Mouse (Mus musculus): ENCODE measurements at regions not wholly inside any gene's neighbourhood (a gene's known extent, or its start where the extent isn't known, plus 50 kb on each side); places are given as distances from the start of the nearest gene placed in this dataset.

DNA sequence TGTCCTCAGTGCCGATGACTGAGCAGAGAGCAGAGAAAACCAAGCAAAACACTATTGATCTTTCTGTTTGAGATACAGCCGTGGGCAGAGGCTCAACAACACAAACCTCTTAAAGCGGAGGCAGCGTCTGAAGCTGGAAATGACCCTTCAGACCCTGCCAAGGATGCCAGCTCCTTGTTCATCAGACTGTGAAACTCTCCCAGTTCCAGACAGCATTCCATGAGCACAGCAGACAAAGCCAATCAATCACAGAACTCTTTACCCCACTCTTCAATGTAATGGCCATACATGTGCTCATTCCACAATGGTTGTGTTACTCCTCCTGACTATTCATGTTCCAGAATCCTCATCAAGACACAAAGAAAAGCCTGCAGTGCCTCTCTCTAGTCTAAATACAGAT is 73.5 kb downstream of the Tmem114 start:
- DNase-seq (ENCODE audit: low read depth): no peak

DNA sequence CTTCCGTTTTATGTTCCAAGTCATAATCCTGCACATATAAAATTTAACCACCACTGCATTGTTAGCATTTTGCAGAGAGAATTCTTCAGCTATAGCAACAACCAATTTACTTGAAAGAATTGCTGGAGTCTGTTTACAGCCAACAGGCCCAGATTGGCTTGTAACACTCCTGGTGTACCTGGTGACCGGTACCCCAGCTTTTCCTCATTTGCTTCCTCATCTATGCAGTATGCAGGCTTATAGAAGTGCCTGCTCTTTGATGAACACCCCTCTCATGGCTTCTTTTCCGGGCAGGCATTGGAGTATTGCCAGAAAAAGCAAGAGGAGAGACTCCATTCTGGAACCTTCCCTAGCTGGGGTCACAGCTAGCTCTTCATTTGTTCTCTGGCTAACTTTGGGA is 75.8 kb downstream of the Tmem114 start:
- no peak for DNase-seq (ENCODE audit: low read depth)

DNA sequence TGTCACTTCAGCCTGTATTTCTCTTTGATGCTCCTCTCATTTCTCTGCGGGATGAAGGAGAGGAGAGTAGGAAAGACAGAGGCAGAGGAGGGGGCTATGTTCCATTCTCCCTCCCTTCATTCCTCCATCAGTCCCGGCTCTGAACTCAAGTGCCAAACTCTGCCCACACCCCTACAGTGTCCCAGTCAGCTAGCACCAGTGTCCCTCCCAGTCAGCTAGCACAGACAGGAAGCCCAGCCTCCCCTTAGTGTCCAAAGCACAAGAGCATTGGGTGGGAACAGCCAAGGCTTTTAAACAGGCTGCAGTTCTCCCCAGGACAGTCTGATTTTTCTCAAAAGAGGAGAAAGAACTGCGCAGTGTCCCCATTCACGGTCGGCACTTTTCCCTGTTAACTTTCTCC is 76.3 kb downstream of the Tmem114 start:
- DNase-seq (ENCODE audit: low read depth): no peak

DNA sequence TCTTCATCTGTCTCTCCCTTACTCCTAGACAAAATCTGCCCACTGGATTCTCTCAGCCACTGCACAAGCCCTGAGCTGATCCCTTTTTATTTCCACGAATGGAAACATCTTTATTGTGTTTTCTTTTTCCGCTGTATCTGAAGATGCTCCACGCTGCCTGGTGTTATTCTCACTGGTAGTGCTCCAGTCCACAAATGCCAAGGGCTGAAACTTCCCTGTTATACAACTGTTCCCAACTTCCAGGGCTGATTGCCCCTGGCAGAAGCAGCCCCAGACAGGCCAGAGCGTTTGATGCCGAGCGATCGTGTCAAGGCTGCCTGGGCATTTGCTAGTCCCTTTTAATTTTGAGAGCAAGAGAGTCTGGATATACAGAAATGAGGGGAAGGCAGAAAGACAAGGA is 79.7 kb downstream of the Tmem114 start:
- DNase-seq (ENCODE audit: low read depth): no peak

DNA sequence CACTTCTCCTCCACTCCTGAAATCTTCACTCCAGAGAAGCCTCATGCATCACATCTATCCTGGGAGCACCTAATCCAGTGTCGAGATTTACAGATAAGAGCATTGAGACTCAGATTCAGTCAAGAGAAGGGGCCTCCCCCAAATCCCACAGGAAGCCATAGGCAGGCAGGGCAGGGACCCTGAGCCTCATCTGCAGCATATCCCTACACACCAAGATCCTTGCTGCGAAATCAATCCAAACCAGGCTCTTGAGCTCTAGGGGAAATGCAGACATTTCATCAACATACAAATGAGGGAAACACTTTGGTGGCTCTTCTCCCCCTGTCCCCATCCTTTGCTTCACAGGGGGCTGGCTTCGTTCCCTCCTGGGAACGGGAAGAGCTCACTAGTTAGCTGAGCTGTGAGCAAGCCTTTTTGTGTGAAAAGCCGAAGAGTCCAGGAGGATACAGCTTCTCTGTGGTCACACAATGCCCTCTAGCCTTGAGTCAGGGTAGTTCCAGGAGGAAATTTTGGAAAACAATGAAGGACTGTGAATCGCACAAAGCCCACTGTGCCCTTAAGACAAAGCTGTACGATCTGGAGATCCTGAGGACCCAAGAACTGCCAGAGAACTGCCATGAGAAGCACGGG is 91.7 kb downstream of the Tmem114 start:
- DNase-seq (ENCODE audit: low read depth): no peak

DNA sequence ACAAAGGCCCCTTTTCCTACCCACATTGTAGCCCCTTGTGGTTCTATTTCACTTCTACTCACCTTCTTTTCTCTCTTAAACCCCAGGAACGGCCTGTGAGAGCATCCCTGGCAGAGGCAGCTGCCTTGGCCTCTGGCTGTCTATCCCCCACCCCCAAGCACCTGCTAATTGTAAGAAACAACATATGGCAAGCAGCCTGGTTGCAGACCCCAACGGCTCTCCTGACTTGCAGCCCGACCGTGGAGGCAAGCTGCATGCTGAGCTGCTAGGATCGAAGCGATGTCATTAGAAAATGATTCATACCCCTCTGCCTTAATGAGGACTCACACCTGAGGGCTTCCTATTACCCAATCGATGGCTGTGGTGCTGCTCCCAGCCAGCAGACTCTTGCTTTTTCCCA is 112.9 kb downstream of the Tmem114 start:
- DNase-seq (ENCODE audit: low read depth): no peak

DNA sequence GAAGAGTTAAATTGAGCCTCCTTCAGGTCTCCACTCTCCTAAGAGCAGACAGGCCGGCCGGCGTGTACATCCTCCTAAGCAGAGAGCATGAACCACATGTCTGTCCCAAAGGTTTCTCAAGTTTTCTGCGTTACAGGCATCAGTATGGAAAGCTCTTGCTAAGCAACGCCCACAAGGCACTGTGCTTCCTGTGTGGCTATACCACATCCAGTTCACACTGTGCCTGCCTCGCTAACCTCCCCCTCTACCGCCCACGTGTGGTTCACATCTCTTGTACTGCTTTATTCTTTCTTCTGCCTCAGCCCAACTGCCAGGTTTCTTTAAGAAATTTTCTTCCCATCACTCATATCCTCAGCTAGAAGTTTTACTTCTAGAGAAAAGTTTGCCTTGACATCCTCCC is 118.5 kb downstream of the Tmem114 start:
- peak; percentile 0 for DNase-seq (ENCODE audit: low read depth)

All from c-Kit-positive CD71-negative TER-119-negative erythroid progenitor cells, embryonic 14.5 days (primary cell).